Mouse (Mus musculus) lung, adult 2 months (tissue): ENCODE data around the gene Myct1. TPM values are rescaled to one million over a fixed set of nuclear protein-coding genes. Genes with fewer than 3 reads are reported as not detected.

Experiments
- DNase-seq: peaks from one replicate; pipeline ENCODE4 v3.0.0; 2022
- H3K4me1 ChIP-seq: fragments of 200-500 bp; 2 replicates; pipeline ENCODE4 v1.6.1; 2011; ENCODE audit warnings: low read length; ENCODE audit not compliant: control insufficient read depth, insufficient read depth
- H3K4me3 ChIP-seq: fragments of 200-500 bp; replicated peaks from 2 replicates; pipeline ENCODE3; 2011; ENCODE audit warnings: low read depth, mild to moderate bottlenecking, control low read depth, low read length; ENCODE audit errors: extremely low read depth
- CTCF ChIP-seq: fragments of 200-500 bp; IDR thresholded peaks from 2 replicates; pipeline ENCODE4 v1.5.1; 2011; ENCODE audit warnings: mild to moderate bottlenecking, low read length, control low read depth; ENCODE audit not compliant: insufficient read depth
- POLR2A ChIP-seq: fragments of 200-500 bp; IDR thresholded peaks from 2 replicates; pipeline ENCODE4 v1.6.1; 2011; ENCODE audit warnings: low read depth, mild to moderate bottlenecking, control low read depth, low read length, borderline replicate concordance; ENCODE audit errors: extremely low read depth
- WGBS: fragments of 180-500 bp; shearing (Covaris S2); methylation state at CpG from one replicate; pipeline ENCODE4 v1.1.7; 2018; 5-methylcytosine and 5-hydroxymethylcytosine counted together
- polyA plus RNA-seq: library from polyadenylated mRNA; depleted of rRNA; stranded (reverse); fragments of >200 nt; gene quantifications from 2 replicates; pipeline ENCODE4 v1.2.3, GENCODE M21; 2012; rRNA removed

Gene Myct1
- polyA plus RNA-seq, 1 experiment, result 31.2 TPM

DNA sequence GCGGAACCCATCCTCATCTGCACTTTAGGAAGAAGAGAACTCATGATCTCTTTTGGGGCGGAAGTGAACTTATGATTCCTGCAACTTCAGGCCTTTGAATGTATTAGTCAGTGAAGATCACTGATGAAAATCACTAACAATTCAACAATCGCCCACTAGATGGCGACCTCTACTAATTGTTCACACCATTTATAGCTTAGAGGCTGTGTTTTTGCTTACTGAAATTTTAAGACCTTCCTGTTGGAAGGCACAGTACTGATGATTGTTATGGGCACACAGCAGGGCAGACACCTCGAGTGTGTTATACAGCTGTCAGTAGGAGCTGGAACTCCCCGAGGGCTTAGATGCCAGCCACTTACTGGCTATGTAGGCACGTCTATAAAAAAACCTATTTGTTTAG, 6.5 kb downstream of the Myct1 start:
- H3K4me1 ChIP-seq, result peaks cover 8% of the 10 kb centered on the region
- DNase-seq, result peak; percentile 37
- no peak overlapping the region for H3K4me3 ChIP-seq
- 10% methylated on average over 7 of the region's 7 CpGs for WGBS
- TF ChIP-seq CTCF (no peak), POLR2A (no peak)

DNA sequence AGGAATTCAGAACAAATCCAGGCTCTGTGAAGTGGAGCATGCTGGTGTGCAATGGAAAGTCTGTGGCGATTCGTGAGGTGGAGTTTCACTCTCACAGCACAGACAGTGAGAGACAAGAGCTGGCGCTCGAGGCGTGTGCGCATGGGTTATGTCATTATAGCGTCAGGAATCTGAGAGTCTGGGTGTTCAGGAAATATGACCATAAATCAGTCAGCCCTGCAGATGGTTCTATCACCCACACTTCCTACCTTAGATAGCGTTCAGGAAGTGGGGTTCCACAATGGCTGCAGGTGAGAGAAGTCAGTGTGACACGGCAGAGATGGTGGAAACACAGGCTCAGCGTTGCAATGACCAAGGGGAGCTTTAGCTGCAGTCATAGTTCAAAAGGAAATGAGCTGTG, 9.9 kb downstream of the Myct1 start:
- TF ChIP-seq CTCF, result no peak
- H3K4me3 ChIP-seq, result no peak overlapping the region
- 34% methylated on average over 10 of the region's 10 CpGs for WGBS
- H3K4me1 ChIP-seq, result peaks cover 11% of the 10 kb centered on the region
- no peak for DNase-seq

DNA sequence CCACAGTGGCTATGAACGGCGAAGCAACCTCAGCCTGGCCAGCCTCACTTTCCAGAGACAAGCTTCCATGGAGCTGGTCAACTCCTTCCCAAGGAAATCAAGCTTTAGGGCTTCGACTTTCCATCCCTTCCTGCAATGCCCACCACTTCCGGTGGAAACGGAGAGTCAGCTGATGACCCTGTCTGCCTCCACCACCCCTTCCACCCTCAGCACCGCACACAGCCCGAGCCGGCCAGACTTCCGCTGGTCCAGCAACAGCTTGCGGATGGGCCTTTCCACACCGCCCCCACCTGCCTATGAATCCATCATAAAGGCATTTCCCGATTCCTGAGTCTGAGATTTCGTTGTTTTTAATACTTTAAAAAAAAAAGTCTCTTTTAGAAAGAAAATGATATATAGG, 10.8 kb downstream of the Myct1 start:
- H3K4me3 ChIP-seq, result no peak overlapping the region
- DNase-seq, result no peak
- peaks cover 11% of the 10 kb centered on the region for H3K4me1 ChIP-seq
- 65% methylated on average over 13 of the region's 13 CpGs for WGBS
- TF ChIP-seq CTCF, result no peak
- TF ChIP-seq POLR2A, result no peak

DNA sequence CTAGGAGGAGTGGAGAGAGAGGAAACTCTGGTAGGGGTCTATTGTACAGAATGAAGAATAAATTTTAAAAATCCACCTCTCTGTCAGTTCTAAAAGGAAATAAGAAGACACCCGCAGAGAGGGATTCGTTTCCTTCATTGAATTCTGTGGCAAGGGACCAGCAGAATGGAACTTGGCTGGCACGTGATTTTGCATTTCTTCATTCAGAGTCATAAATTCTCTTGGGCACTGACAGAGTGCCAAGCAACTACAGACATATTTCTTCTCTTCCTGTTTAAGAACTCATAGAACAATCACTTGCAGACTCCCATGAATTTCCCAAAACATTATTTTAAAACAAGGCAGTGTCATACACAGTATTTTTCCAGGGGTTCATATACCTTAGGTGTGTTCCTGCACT, 15.3 kb downstream of the Myct1 start:
- WGBS, result 40% methylated on average over 3 of the region's 3 CpGs
- Histone ChIP-seq H3K4me3 (no peak overlapping the region), H3K4me1 (peaks cover 8% of the 10 kb centered on the region)
- DNase-seq, result no peak
- TF ChIP-seq POLR2A (no peak), CTCF (no peak)

DNA sequence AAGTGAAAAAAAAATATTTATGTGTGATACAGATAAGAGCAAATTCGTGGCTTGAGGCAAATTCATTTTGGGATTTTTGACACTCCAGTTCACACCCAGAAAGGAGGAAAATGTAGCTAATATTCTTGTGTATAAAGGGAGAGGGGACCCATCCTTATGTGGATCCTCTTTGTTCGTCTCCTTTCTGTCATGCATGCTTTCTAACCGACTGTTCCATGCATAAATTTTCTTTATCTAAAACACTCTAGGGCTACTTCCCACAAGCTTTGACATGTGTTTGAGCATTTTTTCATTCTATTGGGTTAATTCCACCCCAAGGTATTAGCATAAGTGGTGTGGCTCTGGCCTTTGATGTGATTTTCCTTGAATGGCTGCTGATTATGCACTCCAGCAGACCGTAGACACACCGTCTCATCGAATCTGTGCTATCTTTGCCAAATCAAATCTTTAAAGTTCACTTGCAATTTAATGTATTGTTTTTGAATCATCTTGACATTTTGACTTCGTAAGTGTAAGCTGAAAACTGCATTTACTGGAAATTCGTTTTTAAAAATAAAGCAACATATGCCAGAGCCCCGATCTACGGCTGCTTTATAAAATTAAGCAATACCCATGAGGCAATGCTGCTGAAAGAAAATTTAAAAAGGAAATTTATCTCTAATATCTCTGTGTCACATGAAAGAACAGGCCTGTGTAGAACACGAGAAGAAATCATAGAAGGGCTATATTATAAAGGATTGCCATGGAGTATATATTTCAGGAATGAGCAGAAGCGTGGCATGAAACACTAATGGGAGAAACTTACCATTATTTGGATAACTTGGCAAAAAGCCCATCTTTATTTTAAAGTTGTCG, 21.8 kb downstream of the Myct1 start:
- no peak overlapping the region for H3K4me3 ChIP-seq
- TF ChIP-seq POLR2A (no peak), CTCF (no peak)
- H3K4me1 ChIP-seq, result no peaks in the 10 kb centered on the region
- WGBS, result 65% methylated on average over 13 of the region's 13 CpGs
- DNase-seq, result no peak

DNA sequence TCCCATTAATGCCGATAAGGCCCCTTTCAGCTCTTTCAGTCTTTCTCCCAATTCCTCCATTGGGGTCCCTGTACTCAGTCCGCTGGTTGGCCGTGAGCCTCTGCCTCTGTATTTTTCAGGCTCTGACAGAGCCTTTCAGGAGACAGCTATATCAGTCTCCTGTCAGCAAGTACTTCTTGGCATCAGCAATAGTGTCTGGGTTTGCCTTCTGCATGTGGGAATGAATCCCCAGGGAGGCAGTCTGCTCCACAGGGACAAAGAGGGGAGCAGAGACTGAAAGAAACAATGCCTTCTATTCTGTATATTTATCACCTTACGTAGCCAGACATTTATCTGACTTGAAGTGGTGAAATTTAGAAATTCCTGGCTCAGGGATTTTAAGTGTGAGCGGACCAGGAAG, 32.7 kb downstream of the Myct1 start:
- Histone ChIP-seq H3K4me3 (no peak overlapping the region), H3K4me1 (no peaks in the 10 kb centered on the region)
- TF ChIP-seq POLR2A (no peak), CTCF (no peak)
- no peak for DNase-seq
- 66% methylated on average over 5 of the region's 5 CpGs for WGBS

DNA sequence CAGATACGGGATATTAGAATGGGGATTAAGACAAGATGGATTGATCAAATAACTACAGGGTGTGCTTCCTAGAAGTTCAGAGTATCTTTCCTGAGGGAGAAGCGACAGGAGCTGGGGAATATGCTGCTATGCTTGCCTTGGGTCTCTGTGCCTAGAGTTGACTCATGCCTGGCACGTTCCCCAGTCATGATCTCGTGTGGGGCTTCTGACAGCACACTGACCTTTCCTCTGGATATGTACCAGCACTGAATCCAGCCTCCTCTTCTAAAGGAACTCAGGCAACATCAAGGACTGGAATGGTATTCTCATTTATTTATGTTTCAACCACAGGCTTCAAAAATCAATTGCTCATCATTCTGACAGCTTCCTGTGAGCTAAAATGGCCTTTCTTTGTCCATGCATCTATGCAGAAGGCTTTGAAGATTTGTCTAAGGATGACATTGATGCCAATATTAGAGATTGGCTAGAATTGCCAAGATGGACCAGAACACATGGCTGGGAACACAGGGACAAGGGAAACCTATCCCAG, 40.2 kb downstream of the Myct1 start:
- WGBS, result 56% methylated on average over 4 of the region's 4 CpGs

DNA sequence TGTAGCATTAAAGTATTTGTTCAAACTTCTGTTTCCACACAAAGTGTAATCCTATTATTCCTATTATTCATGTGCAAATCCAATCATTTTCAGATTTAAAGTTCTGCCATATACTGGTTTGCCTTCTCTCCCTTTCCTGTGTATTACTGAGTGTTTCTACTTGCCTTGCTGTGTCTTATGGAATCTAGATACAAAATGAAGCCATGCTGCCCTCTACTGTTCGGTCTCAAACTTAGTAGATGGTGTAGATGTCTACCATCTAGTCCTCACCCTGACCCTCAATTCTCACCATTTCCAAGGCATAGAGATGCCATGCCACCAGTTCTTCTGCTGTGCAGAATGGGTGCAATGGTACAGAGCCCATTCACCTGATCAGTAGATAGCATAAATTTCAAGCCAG, 40.8 kb downstream of the Myct1 start:
- TF ChIP-seq POLR2A, result no peak
- no peak for TF ChIP-seq CTCF
- peak; percentile 5 for DNase-seq
- Histone ChIP-seq H3K4me1 (no peaks in the 10 kb centered on the region), H3K4me3 (no peak overlapping the region)
- 31% methylated on average over 1 of the region's 1 CpGs for WGBS

More for the DNA sequence above, 40.2 kb downstream of the Myct1 start:
- no peaks in the 10 kb centered on the region for H3K4me1 ChIP-seq
- DNase-seq, result no peak
- no peak for TF ChIP-seq CTCF
- no peak for TF ChIP-seq POLR2A
- H3K4me3 ChIP-seq, result no peak overlapping the region

DNA sequence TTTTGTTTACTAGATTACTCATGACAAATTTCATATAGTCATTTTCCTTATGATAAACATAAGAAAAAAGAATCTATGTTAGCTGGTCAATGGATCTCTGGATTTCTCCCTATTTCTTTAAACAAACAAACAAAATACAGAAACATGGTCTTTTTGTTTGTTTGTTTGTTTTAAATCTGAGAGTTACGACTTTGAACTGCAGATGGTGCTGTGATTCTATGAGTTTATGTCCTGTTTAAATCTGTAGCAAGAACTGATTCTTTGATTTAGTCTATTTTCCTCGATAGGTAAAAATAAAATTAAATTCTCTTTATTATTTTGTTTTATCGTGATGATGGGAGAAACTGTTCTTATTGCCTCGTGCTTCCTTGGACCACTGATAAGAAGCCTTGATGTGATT, 43.7 kb downstream of the Myct1 start:
- DNase-seq, result no peak
- TF ChIP-seq CTCF, result no peak
- no peak for TF ChIP-seq POLR2A
- 66% methylated on average over 4 of the region's 4 CpGs for WGBS
- Histone ChIP-seq H3K4me3 (no peak overlapping the region), H3K4me1 (no peaks in the 10 kb centered on the region)

DNA sequence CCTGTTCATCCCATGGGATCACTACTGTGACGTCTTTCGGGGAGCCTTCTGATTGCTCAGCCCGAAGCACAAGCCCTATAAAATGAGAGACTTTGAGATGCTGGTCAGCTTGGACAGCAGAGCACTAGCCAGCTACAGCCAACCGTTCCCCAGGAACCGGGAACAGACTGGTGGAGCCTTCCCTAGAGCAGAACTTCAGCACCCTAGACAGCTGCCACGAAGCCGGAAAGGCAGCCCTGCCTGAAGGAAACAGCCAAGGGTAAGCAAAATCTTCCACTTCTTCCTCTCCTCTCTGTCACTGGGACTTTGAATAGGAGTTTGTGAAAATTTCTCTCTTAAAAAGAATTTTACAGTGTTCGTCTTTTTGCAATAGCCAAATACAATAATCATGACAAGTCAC, 45.5 kb downstream of the Myct1 start, which contains the start of gene Vip:
Gene Vip (plus strand): TSS at position 107 of the 400 bp plus-strand sequence.
- TF ChIP-seq CTCF (no peak), POLR2A (no peak)
- DNase-seq, result no peak
- H3K4me3 ChIP-seq, result no peak within 1 kb of the TSS

More for the DNA sequence above, 45.5 kb downstream of the Myct1 start, which contains the start of gene Vip:
- WGBS, result 29% methylated on average over 8 of the region's 8 CpGs
- H3K4me1 ChIP-seq, result no peaks in the 10 kb centered on the region

Other genes with a start within 250 kb of the Myct1 start
- 40.2 and 52.0 TPM in 2 replicates for gene Syne1, start 42.3 kb upstream of the Myct1 start, polyA plus RNA-seq
- gene Vip, start 45.4 kb downstream of the Myct1 start, polyA plus RNA-seq, result 0.12 and 0.14 TPM in 2 replicates
- gene Fbxo5, start 211.8 kb downstream of the Myct1 start, polyA plus RNA-seq, result 0.98 and 1.1 TPM in 2 replicates
- 2.4 TPM in 2 replicates for gene Mtrf1l, start 230.1 kb downstream of the Myct1 start, polyA plus RNA-seq